Mouse (Mus musculus): Measurements from ENCODE around the gene Zc3h12c. TPM values are rescaled to one million over a fixed set of nuclear protein-coding genes. Genes with fewer than 3 reads are reported as not detected.

Zc3h12c gene
- polyA plus RNA-seq, 1 experiment: 44.8 TPM

GRCm38 (mm10) chr9:52155417-52155816 is 13.0 kb downstream of the Zc3h12c start:
- TF ChIP-seq POLR2A (IDR thresholded peaks at IDR 0.05; ENCODE audit: insufficient read depth, low read depth, low read length): no peak
- no peak for TF ChIP-seq CTCF (IDR thresholded peaks at IDR 0.05; ENCODE audit: insufficient read depth, low read depth, low read length)
- Histone ChIP-seq H3K27ac (ENCODE audit: insufficient read depth, low read depth, low read length) (0 out of 2 replicates have a peak overlapping the region, but pooled peaks have one; percentile 29), H3K4me1 (ENCODE audit: control insufficient read depth, insufficient read depth, low read length) (peaks cover 4% of the 10 kb centered on the region), H3K4me3 (ENCODE audit: insufficient read depth, low read depth, low read length) (no peak overlapping the region)
- 89% methylated on average over 4 of the region's 4 CpGs for WGBS

- WGBS: 47% methylated on average over 7 of the region's 7 CpGs
- TF ChIP-seq CTCF (IDR thresholded peaks at IDR 0.05; ENCODE audit: insufficient read depth, low read depth, low read length) (no peak), POLR2A (IDR thresholded peaks at IDR 0.05; ENCODE audit: insufficient read depth, low read depth, low read length) (no peak)
- Histone ChIP-seq H3K4me1 (ENCODE audit: control insufficient read depth, insufficient read depth, low read length) (peaks cover 9% of the 10 kb centered on the region), H3K27ac (ENCODE audit: insufficient read depth, low read depth, low read length) (no peak overlapping the region), H3K4me3 (ENCODE audit: insufficient read depth, low read depth, low read length) (no peak overlapping the region)
These were observed 14.1 kb downstream of the Zc3h12c start for GRCm38 (mm10) chr9:52154253-52154652.

GRCm38 (mm10) chr9:52152076-52152826 is 16.1 kb downstream of the Zc3h12c start:
- Histone ChIP-seq H3K27ac (ENCODE audit: insufficient read depth, low read depth, low read length) (peak overlapping the region; percentile 33), H3K4me1 (ENCODE audit: control insufficient read depth, insufficient read depth, low read length) (peaks cover 9% of the 10 kb centered on the region), H3K4me3 (ENCODE audit: insufficient read depth, low read depth, low read length) (no peak overlapping the region)
- TF ChIP-seq POLR2A (IDR thresholded peaks at IDR 0.05; ENCODE audit: insufficient read depth, low read depth, low read length): no peak
- no peak for TF ChIP-seq CTCF (IDR thresholded peaks at IDR 0.05; ENCODE audit: insufficient read depth, low read depth, low read length)
- WGBS: 44% methylated on average over 6 of the region's 6 CpGs

GRCm38 (mm10) chr9:52149768-52150167 is 18.6 kb downstream of the Zc3h12c start:
- TF ChIP-seq CTCF (IDR thresholded peaks at IDR 0.05; ENCODE audit: insufficient read depth, low read depth, low read length) (no peak), POLR2A (IDR thresholded peaks at IDR 0.05; ENCODE audit: insufficient read depth, low read depth, low read length) (no peak)
- peaks cover 5% of the 10 kb centered on the region for H3K4me1 ChIP-seq (ENCODE audit: control insufficient read depth, insufficient read depth, low read length)
- WGBS: 57% methylated on average over 6 of the region's 6 CpGs
- no peak overlapping the region for H3K4me3 ChIP-seq (ENCODE audit: insufficient read depth, low read depth, low read length)
- H3K27ac ChIP-seq (ENCODE audit: insufficient read depth, low read depth, low read length): no peak overlapping the region

- no peak overlapping the region for H3K4me3 ChIP-seq (ENCODE audit: insufficient read depth, low read depth, low read length)
- 17% methylated on average over 4 of the region's 4 CpGs for WGBS
- H3K4me1 ChIP-seq (ENCODE audit: control insufficient read depth, insufficient read depth, low read length): peaks cover 5% of the 10 kb centered on the region
- H3K27ac ChIP-seq (ENCODE audit: insufficient read depth, low read depth, low read length): 0 out of 2 replicates have a peak overlapping the region, but pooled peaks have one; percentile 20
- TF ChIP-seq POLR2A (IDR thresholded peaks at IDR 0.05; ENCODE audit: insufficient read depth, low read depth, low read length): no peak
- TF ChIP-seq CTCF (IDR thresholded peaks at IDR 0.05; ENCODE audit: insufficient read depth, low read depth, low read length): no peak
These were observed 19.1 kb downstream of the Zc3h12c start for GRCm38 (mm10) chr9:52149286-52149685.

GRCm38 (mm10) chr9:52148831-52149230 is 19.5 kb downstream of the Zc3h12c start:
- H3K27ac ChIP-seq (ENCODE audit: insufficient read depth, low read depth, low read length): peak overlapping the region; percentile 82
- H3K4me1 ChIP-seq (ENCODE audit: control insufficient read depth, insufficient read depth, low read length): peaks cover 7% of the 10 kb centered on the region
- H3K4me3 ChIP-seq (ENCODE audit: insufficient read depth, low read depth, low read length): no peak overlapping the region
- WGBS: 26% methylated on average over 4 of the region's 4 CpGs
- TF ChIP-seq CTCF (IDR thresholded peaks at IDR 0.05; ENCODE audit: insufficient read depth, low read depth, low read length) (no peak), POLR2A (IDR thresholded peaks at IDR 0.05; ENCODE audit: insufficient read depth, low read depth, low read length) (no peak)

GRCm38 (mm10) chr9:52148311-52148710 is 20.1 kb downstream of the Zc3h12c start:
- H3K4me1 ChIP-seq (ENCODE audit: control insufficient read depth, insufficient read depth, low read length): peaks cover 7% of the 10 kb centered on the region
- 27% methylated on average over 3 of the region's 3 CpGs for WGBS
- no peak overlapping the region for H3K4me3 ChIP-seq (ENCODE audit: insufficient read depth, low read depth, low read length)
- no peak for TF ChIP-seq CTCF (IDR thresholded peaks at IDR 0.05; ENCODE audit: insufficient read depth, low read depth, low read length)
- no peak for TF ChIP-seq POLR2A (IDR thresholded peaks at IDR 0.05; ENCODE audit: insufficient read depth, low read depth, low read length)
- peak overlapping the region; percentile 82; the same call in 1 of the 2 replicates for H3K27ac ChIP-seq (ENCODE audit: insufficient read depth, low read depth, low read length)

GRCm38 (mm10) chr9:52146241-52146640 is 22.1 kb downstream of the Zc3h12c start:
- Histone ChIP-seq H3K4me3 (ENCODE audit: insufficient read depth, low read depth, low read length) (no peak overlapping the region), H3K27ac (ENCODE audit: insufficient read depth, low read depth, low read length) (no peak overlapping the region), H3K4me1 (ENCODE audit: control insufficient read depth, insufficient read depth, low read length) (peaks cover 10% of the 10 kb centered on the region)
- 25% methylated on average over 4 of the region's 4 CpGs for WGBS
- TF ChIP-seq POLR2A (IDR thresholded peaks at IDR 0.05; ENCODE audit: insufficient read depth, low read depth, low read length): no peak
- no peak for TF ChIP-seq CTCF (IDR thresholded peaks at IDR 0.05; ENCODE audit: insufficient read depth, low read depth, low read length)

- H3K4me3 ChIP-seq (ENCODE audit: insufficient read depth, low read depth, low read length): no peak overlapping the region
- peaks cover 9% of the 10 kb centered on the region; the same call in 1 of the 2 replicates for H3K4me1 ChIP-seq (ENCODE audit: control insufficient read depth, insufficient read depth, low read length)
- H3K27ac ChIP-seq (ENCODE audit: insufficient read depth, low read depth, low read length): no peak overlapping the region
- TF ChIP-seq POLR2A (IDR thresholded peaks at IDR 0.05; ENCODE audit: insufficient read depth, low read depth, low read length): no peak
- no peak for TF ChIP-seq CTCF (IDR thresholded peaks at IDR 0.05; ENCODE audit: insufficient read depth, low read depth, low read length)
- 63% methylated on average over 2 of the region's 2 CpGs for whole genome bisulfite sequencing
These were observed 35.6 kb downstream of the Zc3h12c start for GRCm38 (mm10) chr9:52132771-52133170.

All from olfactory bulb, adult 2 months (tissue).